ENCODE assay signal across 9 mouse cellular contexts in genomic region chr8:92761959-92762600, GRCm38 (mm10).
A peak's percentile ranks its signal among the peaks of the same experiment; 100 is the strongest.
DNase-seq lines count a peak whose midpoint lies in the region; ATAC-seq lines count a peak whose summit lies in the region.
"Had no signal": no experiment of that assay in that cellular context is flagged by ENCODE, and none has a peak within 500 bp of the region (broad histone marks: within the 10 kb centered on the region; RNA-seq: fewer than 3 reads in every experiment).

No protein-coding gene starts in this region.

- H3K4me2 ChIP-seq in lung, embryonic 15.5 days = peak overlapping the region; percentile 13; the same call in 1 of the 2 replicates
- peak overlapping the region; percentile 2; the same call in 1 of the 2 replicates for H3K4me2 ChIP-seq in forebrain, embryonic 15.5 days (replicated peaks)

- H3K36me3 ChIP-seq in lung, embryonic 15.5 days = no peaks in the 10 kb centered on the region
- no peaks in the 10 kb centered on the region for H3K36me3 ChIP-seq in forebrain, embryonic 15.5 days

- no peaks in the 10 kb centered on the region for H3K27me3 ChIP-seq in lung, embryonic 15.5 days
- H3K27me3 ChIP-seq in forebrain, embryonic 15.5 days = no peaks in the 10 kb centered on the region

- WGBS in lung, embryonic 15.5 days = 4% methylated on average over 18 of the region's 18 CpGs
- WGBS in forebrain, embryonic 15.5 days = 14% methylated on average over 18 of the region's 18 CpGs

- DNase-seq in lung, postnatal 14 days = no peak
- DNase-seq in kidney, postnatal 25 days = peak; percentile 6 to 38
- peak; percentile 54 for DNase-seq in retina, postnatal 1 day
- no peak for DNase-seq in cerebellum, postnatal 10 days
- DNase-seq in adrenal gland, postnatal 25 days = no peak
- DNase-seq in B cell, adult 2 months = no peak

- no peak for ATAC-seq in lung, embryonic 15.5 days (ENCODE audit: borderline replicate concordance, extremely low read depth, low FRiP score, low TSS enrichment)
- no peak for ATAC-seq in forebrain, embryonic 15.5 days (replicated peaks)

- H3K9me3 ChIP-seq in lung, embryonic 15.5 days = no peaks in the 10 kb centered on the region
- no peaks in the 10 kb centered on the region for H3K9me3 ChIP-seq in forebrain, embryonic 15.5 days

- H3K9ac ChIP-seq in lung, embryonic 15.5 days = no peak overlapping the region
- H3K9ac ChIP-seq in forebrain, embryonic 15.5 days (replicated peaks) = no peak overlapping the region

- H3K4me3 ChIP-seq in lung, embryonic 15.5 days = no peak overlapping the region
- no peak overlapping the region for H3K4me3 ChIP-seq in forebrain, embryonic 15.5 days

- no peak overlapping the region for H3K27ac ChIP-seq in lung, embryonic 15.5 days
- H3K27ac ChIP-seq in forebrain, embryonic 15.5 days (replicated peaks) = no peak overlapping the region
- H3K27ac ChIP-seq: macrophage had no signal

- H3K4me1 ChIP-seq in lung, embryonic 15.5 days = no peaks in the 10 kb centered on the region
- H3K4me1 ChIP-seq in forebrain, embryonic 15.5 days = 0 out of 2 replicates have a peak, but pooled peaks cover 4% of the 10 kb centered on the region

Comparison
In these comparisons a context has a peak if more than half of its experiments do, and no peak if none do; other contexts are left out.
1. DNase-seq: peak in kidney, postnatal 25 days (2 of 2) and retina, postnatal 1 day (single experiment); none in lung, postnatal 14 days (single experiment), cerebellum, postnatal 10 days (0 of 2), adrenal gland, postnatal 25 days (single experiment) and B cell, adult 2 months (0 of 2).